Mouse (Mus musculus) heart, adult 8-10 months (tissue): ENCODE data around the gene Lyzl6. TPM values are rescaled to one million over a fixed set of nuclear protein-coding genes. Genes with fewer than 3 reads are reported as not detected.

ENCODE experiments used
- DNase-seq: peaks from one replicate; pipeline ENCODE4 v3.0.0; 2022; ENCODE audit warnings: low spot score
- total RNA-seq, 4 experiments: library from RNA; stranded (reverse); gene quantifications; 2 replicates each; pipeline ENCODE4 v1.2.4; 2022

Gene Lyzl6
- total RNA-seq: not detected

- DNase-seq: no peak
Measured at GRCm38 (mm10) chr11:103638790-103639189, at the start of gene Lyzl6. TSS of gene Lyzl6 (minus strand) at chr11:103638890.

DNA sequence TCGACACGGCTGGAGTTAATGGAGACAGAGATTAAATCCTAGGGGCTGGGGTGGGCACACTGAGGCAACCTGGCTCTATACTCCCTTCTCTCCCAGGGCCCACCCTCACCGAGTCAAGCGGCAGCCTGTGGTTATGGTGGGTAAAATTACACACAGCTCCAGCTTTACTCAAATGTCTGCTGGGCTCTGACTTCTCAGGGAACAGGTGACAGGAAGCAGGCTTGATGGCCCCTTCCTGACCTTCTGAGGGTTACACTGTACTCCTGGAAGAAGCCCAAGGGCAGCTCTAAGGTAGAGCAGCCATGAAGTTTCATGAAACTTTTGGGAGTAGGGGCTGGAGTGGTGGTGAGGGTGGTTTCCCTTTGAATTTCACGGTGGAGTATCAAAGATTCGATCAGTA lies 48.0 kb upstream of the Lyzl6 start:
- DNase-seq: no peak

DNA sequence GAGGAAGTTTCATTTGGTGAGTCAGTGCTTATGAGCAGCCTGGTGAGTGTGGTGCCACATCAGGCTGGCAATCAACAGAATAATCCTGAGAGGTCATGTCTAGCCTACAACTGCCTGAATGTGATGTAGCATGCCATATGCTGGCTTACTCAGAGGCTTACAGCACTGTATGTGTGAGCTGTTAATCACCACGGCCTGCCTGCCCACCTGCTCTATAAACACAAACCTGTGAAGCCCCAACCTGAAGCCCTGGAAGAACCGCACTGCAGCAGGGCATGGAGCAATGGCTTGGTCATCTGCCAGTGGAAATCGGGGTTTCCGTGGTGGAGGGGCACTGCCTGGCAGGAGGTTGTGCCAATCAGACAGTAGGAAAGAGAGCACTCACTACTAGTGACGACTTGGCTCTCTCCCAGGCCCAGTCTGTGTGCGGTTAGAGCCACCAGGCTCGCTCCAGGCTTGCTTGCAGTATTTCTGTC lies 46.6 kb upstream of the Lyzl6 start:
- no peak for DNase-seq

- DNase-seq: no peak
Measured at GRCm38 (mm10) chr11:103683667-103684334, 45.1 kb upstream of the Lyzl6 start.

GRCm38 (mm10) chr11:103677042-103677441 lies 38.4 kb upstream of the Lyzl6 start:
- DNase-seq: peak; percentile 31

GRCm38 (mm10) chr11:103675556-103675955 lies 36.9 kb upstream of the Lyzl6 start:
- DNase-seq: peak; percentile 47

GRCm38 (mm10) chr11:103666907-103667426 lies 28.3 kb upstream of the Lyzl6 start:
- no peak for DNase-seq

DNA sequence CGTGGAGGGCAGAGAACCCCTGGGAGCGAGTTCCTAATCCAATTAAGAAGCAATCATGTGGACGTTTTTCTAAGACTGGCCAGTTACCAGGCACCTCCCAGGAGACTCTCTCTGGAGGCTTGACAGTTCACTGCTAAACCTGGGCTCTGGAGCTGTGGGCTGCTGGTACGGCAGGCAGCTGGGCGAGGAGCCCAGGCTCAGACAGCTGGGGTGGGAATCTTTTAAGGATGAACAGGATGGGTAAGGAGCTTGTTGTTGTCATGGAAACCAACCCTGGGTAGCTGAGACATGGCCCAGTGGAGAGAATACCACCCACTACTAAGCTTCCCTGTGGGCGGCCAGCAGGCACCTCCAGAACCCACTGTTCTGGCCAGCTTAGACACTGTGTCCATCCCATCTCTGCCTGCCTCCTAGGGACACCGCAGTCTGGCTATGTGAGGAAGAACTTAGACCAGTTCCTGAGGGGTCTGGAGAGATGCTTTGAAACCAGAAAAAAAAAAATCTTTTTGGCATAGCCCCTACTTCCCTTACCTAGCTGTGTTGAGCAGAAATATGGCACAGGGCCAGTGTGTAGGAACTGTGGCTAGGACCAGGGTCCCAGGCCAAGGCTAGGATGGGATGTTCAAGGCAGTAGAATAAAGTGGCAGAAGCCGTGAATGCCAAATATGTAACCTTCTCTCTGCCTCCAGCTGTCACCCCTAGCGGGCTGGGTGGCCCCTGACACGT lies 27.7 kb upstream of the Lyzl6 start:
- no peak for DNase-seq

- no peak for DNase-seq
Measured at GRCm38 (mm10) chr11:103665695-103666094, 27.0 kb upstream of the Lyzl6 start.

DNA sequence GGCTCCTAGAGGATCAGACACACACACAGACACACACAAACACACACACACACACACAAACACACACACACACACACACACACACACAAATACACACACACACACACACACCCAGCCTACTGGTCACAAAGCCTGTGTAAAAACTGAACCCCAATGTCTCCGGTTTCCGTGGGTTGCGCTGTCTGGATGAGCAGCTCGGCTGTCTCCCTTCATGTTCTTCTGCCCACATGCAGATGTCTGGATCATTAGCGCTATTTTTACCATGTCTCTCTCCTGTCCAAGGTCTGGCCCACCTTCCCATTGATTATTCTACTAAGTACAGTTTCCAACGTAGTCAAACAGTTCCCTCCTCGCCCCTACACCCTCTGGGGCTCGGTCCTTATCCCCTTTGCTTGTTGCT lies 24.4 kb upstream of the Lyzl6 start:
- no peak for DNase-seq

DNA sequence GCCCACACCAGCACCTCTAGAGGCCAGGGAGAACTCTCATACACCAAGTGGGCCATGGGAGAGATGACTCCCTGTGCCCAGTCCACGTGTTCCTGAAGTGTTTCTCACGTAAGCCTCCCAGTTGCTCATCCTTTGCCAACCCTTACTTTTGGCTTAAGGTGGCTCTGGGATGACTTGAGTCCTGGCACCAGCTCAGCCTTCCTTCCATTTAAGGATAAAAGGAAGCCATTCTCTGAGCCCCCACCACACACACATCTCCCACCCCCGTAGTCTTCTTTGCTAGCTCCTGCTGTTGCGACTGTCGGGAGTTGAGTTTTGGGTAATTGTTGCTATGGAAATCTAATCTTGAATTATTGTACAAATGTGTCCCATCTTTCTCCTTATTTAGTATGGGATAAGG lies 23.9 kb upstream of the Lyzl6 start:
- DNase-seq: no peak

- DNase-seq: no peak
Measured at GRCm38 (mm10) chr11:103661863-103662262, 23.2 kb upstream of the Lyzl6 start.

- DNase-seq: no peak
Measured at GRCm38 (mm10) chr11:103658189-103658588, 19.5 kb upstream of the Lyzl6 start.

GRCm38 (mm10) chr11:103656520-103656919 lies 17.8 kb upstream of the Lyzl6 start:
- no peak for DNase-seq

DNA sequence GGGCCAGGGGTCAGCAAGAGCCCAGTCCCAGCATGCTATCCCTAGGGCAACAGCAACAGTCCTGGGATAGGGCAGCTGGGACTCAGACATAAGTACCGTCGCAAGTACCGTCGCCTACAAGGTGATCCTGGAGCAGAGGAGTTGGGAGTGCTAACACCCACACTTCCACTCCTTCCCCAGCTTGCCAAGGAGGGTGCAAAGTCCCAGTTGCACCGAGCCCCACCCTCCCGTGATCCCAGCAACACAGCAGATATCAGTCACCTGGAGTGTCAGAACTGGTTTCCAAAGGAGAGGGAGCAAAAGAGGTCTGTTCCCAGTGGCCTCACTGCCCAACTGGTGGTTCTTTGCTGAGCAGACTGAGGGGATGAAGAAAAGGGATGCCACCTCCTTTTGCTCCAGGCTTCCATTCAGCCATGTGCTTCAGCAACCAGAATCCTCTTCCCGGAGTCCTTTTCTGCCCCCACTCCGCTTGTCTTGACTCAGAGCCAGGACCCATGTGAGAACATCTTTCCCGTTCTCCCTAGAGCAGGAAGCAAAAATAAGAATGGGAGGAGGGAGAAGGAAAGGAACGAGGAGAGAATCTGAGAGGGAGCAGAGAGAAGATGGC lies 14.8 kb upstream of the Lyzl6 start:
- no peak for DNase-seq

DNA sequence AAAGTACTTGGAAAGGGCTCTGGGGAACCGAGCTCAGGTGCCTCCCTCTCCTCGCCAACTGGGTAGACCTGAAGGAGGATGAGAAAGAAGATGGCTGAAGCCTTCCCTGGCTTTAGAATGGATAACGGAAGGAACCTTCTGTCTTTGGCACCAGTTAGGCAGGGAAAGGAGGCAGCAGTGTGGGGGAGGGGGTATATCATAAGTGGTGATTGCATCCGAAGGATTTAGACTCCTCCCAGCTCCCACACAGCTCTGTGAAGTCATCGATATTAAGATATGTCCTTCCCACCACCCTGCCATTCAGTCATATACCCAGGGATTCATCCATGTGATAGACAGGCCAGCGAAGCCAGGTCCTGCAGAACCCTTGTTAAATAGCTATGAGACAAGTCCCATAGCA lies 12.7 kb upstream of the Lyzl6 start:
- no peak for DNase-seq

GRCm38 (mm10) chr11:103649983-103650493 lies 11.3 kb upstream of the Lyzl6 start:
- DNase-seq: no peak

DNA sequence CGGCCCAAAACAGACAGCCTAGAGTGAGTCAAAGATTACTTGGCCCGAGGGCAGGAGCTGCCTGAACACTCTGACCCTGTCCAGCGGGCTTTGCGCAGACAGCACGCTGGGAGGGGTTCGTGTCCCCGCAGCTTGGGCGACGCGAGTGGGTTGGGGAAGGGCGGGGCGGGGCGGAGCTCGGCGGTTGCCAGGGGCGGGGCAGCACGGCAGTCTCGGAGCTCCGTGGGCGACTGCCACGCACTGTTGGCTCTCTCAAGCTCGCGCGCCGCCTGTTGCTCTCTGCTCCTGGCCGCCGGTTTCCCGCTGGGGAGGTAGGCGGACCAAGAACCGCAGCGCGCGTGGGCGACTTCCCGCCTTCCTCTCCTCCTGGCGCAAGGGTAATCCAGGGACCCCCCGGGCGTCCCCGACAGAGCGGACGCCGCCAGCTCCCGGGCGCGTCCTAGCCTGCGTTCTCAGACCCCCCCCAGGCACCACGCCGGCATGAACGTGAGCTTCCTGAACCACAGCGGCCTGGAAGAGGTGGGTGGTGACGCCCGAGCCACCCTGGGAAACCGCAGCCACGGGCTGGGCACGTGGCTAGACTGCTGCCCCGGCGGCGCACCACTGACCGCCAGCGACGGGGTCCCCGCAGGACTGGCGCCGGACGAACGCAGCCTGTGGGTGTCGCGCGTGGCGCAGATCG lies 10.8 kb upstream of the Lyzl6 start, which contains the start of gene Rprml:
Gene Rprml, plus strand, starts transcription at position 270 of the 682 bp plus-strand sequence.
- DNase-seq: no peak

DNA sequence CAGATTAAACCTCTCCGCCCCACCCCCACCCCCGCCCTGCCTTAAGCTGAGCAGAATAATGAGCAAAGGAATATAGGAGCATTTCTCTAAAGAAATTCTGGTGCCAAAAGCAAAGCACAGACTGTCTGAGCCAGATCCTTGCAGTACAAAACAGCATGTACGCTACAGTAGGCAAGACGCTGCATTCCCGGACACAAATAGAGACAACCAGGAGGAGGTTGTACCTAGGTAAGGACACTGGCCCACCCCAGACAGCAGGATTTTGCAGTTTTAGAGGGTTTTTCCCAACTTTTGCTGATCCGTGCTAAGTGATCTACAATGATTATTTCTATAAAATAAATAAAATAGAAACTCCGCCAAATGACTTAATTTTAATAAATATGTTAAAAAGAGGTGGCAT lies 10.0 kb upstream of the Lyzl6 start:
- no peak for DNase-seq

GRCm38 (mm10) chr11:103647921-103648620 lies 9.4 kb upstream of the Lyzl6 start:
- no peak for DNase-seq

DNA sequence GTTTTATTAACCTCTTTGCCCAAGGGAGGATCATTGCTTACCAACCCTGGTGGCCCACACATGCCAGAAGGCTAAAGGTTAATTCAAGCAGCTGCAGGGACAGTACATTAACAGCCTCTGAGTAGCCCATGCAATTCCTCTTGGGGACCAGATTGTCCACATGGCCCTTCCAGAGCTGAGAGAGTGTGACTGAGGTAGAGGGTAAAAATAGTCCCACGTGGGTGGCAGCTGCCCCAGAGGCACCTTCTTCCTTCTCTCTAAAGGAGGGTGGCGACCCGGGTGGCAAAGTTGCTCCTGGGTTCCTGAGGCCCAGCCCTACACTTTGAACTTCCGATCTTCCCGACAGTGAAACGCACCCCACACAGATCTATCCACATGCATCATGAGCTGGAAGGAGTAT lies 7.6 kb upstream of the Lyzl6 start:
- DNase-seq: no peak
